Mouse (Mus musculus) heart, embryonic 14.5 days (tissue): ENCODE measurements at regions not wholly inside any gene's neighbourhood (a gene's known extent, or its start where the extent isn't known, plus 50 kb on each side); places are given as distances from the start of the nearest gene placed in this dataset.

Experiments used
- ATAC-seq: fragments of 200-750 bp; cut with Nextera tagmentation; 2 replicates; pipeline ENCODE4 v1.8.0; 2017; ENCODE audit warnings: low read depth, moderate TSS enrichment; ENCODE audit not compliant: insufficient number of reproducible peaks, insufficient read depth, low FRiP score
- H3K27ac ChIP-seq, 2 experiments: fragments of 200-500 bp in 1 of 2; fragments of 300-500 bp in 1 of 2; sonication (generic) in 1 of 2; replicated peaks in 1 of 2; 2 replicates each; pipeline ENCODE4 v1.5.1; 2012 to 2014; ENCODE audit warnings: low read depth in 2 of 2, low read length in 2 of 2, control low read depth in 1 of 2, mild to moderate bottlenecking in 1 of 2, mixed read lengths in 1 of 2; ENCODE audit not compliant: control insufficient read depth in 1 of 2, insufficient read depth in 1 of 2
- H3K27me3 ChIP-seq: fragments of 300-500 bp; sonication (generic); 2 replicates; pipeline ENCODE4 v1.6.1; 2014; ENCODE audit warnings: mild to moderate bottlenecking, low read length, control low read depth; ENCODE audit not compliant: control insufficient read depth, insufficient read depth
- H3K36me3 ChIP-seq: fragments of 300-500 bp; sonication (generic); 2 replicates; pipeline ENCODE4 v1.6.1; 2014; ENCODE audit warnings: mild to moderate bottlenecking, control low read depth, low read length, mixed read lengths; ENCODE audit not compliant: control insufficient read depth, insufficient read depth
- H3K4me1 ChIP-seq, 2 experiments: fragments of 200-500 bp in 1 of 2; fragments of 300-500 bp in 1 of 2; sonication (generic) in 1 of 2; 2 replicates each; pipeline ENCODE4 v1.6.1; 2012 to 2014; ENCODE audit warnings: low read length in 2 of 2, control low read depth in 1 of 2, mixed read lengths in 1 of 2; ENCODE audit not compliant: control insufficient read depth in 2 of 2, insufficient read depth in 2 of 2
- H3K4me2 ChIP-seq: fragments of 300-500 bp; sonication (generic); 2 replicates; pipeline ENCODE4 v1.6.1; 2014; ENCODE audit warnings: mild to moderate bottlenecking, low read length
- H3K4me3 ChIP-seq, 2 experiments: fragments of 200-500 bp in 1 of 2; fragments of 300-500 bp in 1 of 2; sonication (generic) in 1 of 2; 2 replicates each; pipeline ENCODE4 v1.5.1; 2012 to 2014; ENCODE audit warnings: low read length in 2 of 2, mild to moderate bottlenecking in 2 of 2, control low read depth in 1 of 2, low read depth in 1 of 2, moderate library complexity in 1 of 2; ENCODE audit not compliant: control insufficient read depth in 1 of 2, insufficient read depth in 1 of 2
- H3K9ac ChIP-seq: fragments of 300-500 bp; sonication (generic); 2 replicates; pipeline ENCODE4 v1.6.1; 2014; ENCODE audit warnings: mild to moderate bottlenecking, low read length
- H3K9me3 ChIP-seq: fragments of 300-500 bp; sonication (generic); 2 replicates; pipeline ENCODE4 v1.6.1; 2016; ENCODE audit warnings: low read length, control low read depth; ENCODE audit not compliant: control insufficient read depth
- WGBS: fragments of 180-500 bp; shearing (Covaris S2); extraction: QIAGEN DNeasy Blood & Tissue Kit; methylation state at CpG from one replicate; pipeline ENCODE4 v1.1.7; 2014; 5-methylcytosine and 5-hydroxymethylcytosine counted together

GRCm38 (mm10) chr3:120786659-120787058 lies 384.8 kb downstream of the Rwdd3 start:
- WGBS = 40% methylated on average over 9 of the region's 9 CpGs
- Histone ChIP-seq H3K36me3 (no peaks in the 10 kb centered on the region), H3K4me3 (no peak overlapping the region), H3K4me1 (peaks cover 0 to 3% of the 10 kb centered on the region in 2 experiments; a peak in 1 of 4 replicates), H3K27ac (no peak overlapping the region), H3K27me3 (no peaks in the 10 kb centered on the region), H3K4me2 (no peak overlapping the region), H3K9me3 (no peaks in the 10 kb centered on the region), H3K9ac (no peak overlapping the region)
- ATAC-seq = no peak

- Histone ChIP-seq H3K9me3 (no peaks in the 10 kb centered on the region), H3K4me2 (no peak overlapping the region), H3K9ac (no peak overlapping the region), H3K27ac (no peak overlapping the region), H3K36me3 (no peaks in the 10 kb centered on the region), H3K27me3 (no peaks in the 10 kb centered on the region), H3K4me1 (peaks cover 0 to under 1% of the 10 kb centered on the region in 2 experiments; a peak in 1 of 4 replicates), H3K4me3 (no peak overlapping the region)
- WGBS = 78% methylated on average over 6 of the region's 6 CpGs
- no peak for ATAC-seq
These were observed 390.0 kb downstream of the Rwdd3 start for GRCm38 (mm10) chr3:120781486-120781885.

GRCm38 (mm10) chr3:120779091-120779490 lies 392.4 kb downstream of the Rwdd3 start:
- no peak overlapping the region for H3K27ac ChIP-seq

GRCm38 (mm10) chr3:120774951-120775350 lies 396.5 kb downstream of the Rwdd3 start:
- ATAC-seq = no peak
- no peak overlapping the region for H3K9ac ChIP-seq
- H3K4me1 ChIP-seq = no peaks in the 10 kb centered on the region
- no peak overlapping the region for H3K4me2 ChIP-seq
- H3K9me3 ChIP-seq = no peaks in the 10 kb centered on the region
- 88% methylated on average over 6 of the region's 6 CpGs for WGBS
- H3K27ac ChIP-seq = no peak overlapping the region
- H3K36me3 ChIP-seq = no peaks in the 10 kb centered on the region
- H3K4me3 ChIP-seq = no peak overlapping the region
- no peaks in the 10 kb centered on the region for H3K27me3 ChIP-seq

More at GRCm38 (mm10) chr3:120779091-120779490, 392.4 kb downstream of the Rwdd3 start:
- ATAC-seq = no peak
- Histone ChIP-seq H3K9ac (no peak overlapping the region), H3K4me2 (no peak overlapping the region), H3K36me3 (no peaks in the 10 kb centered on the region), H3K9me3 (no peaks in the 10 kb centered on the region), H3K27me3 (no peaks in the 10 kb centered on the region), H3K4me1 (no peaks in the 10 kb centered on the region), H3K4me3 (no peak overlapping the region)

- ATAC-seq = no peak
- Histone ChIP-seq H3K36me3 (no peaks in the 10 kb centered on the region), H3K4me2 (no peak overlapping the region), H3K27ac (no peak overlapping the region), H3K4me1 (no peaks in the 10 kb centered on the region), H3K9ac (no peak overlapping the region), H3K9me3 (no peaks in the 10 kb centered on the region), H3K4me3 (no peak overlapping the region), H3K27me3 (no peaks in the 10 kb centered on the region)
- 71% methylated on average over 4 of the region's 4 CpGs for WGBS
These were observed 409.8 kb downstream of the Rwdd3 start for GRCm38 (mm10) chr3:120761681-120762080.

- WGBS = 88% methylated on average over 3 of the region's 3 CpGs
- no peaks in the 10 kb centered on the region for H3K9me3 ChIP-seq
- ATAC-seq = no peak
These were observed 410.3 kb downstream of the Rwdd3 start for GRCm38 (mm10) chr3:120761223-120761622.

GRCm38 (mm10) chr3:120748513-120748912 lies 423.0 kb downstream of the Rwdd3 start:
- Histone ChIP-seq H3K36me3 (no peaks in the 10 kb centered on the region), H3K4me3 (no peak overlapping the region), H3K9me3 (no peaks in the 10 kb centered on the region), H3K9ac (no peak overlapping the region), H3K27ac (no peak overlapping the region), H3K27me3 (no peaks in the 10 kb centered on the region), H3K4me2 (no peak overlapping the region), H3K4me1 (no peaks in the 10 kb centered on the region)
- WGBS = 85% methylated on average over 4 of the region's 4 CpGs
- no peak for ATAC-seq

More at GRCm38 (mm10) chr3:120761223-120761622, 410.3 kb downstream of the Rwdd3 start:
- Histone ChIP-seq H3K27ac (no peak overlapping the region), H3K27me3 (no peaks in the 10 kb centered on the region), H3K4me2 (no peak overlapping the region), H3K4me3 (no peak overlapping the region), H3K4me1 (no peaks in the 10 kb centered on the region), H3K36me3 (no peaks in the 10 kb centered on the region), H3K9ac (no peak overlapping the region)

- WGBS = 84% methylated on average over 4 of the region's 4 CpGs
- H3K36me3 ChIP-seq = no peaks in the 10 kb centered on the region
- ATAC-seq = no peak
These were observed 423.8 kb downstream of the Rwdd3 start for GRCm38 (mm10) chr3:120747678-120748077.

More at GRCm38 (mm10) chr3:120747678-120748077, 423.8 kb downstream of the Rwdd3 start:
- H3K4me2 ChIP-seq = no peak overlapping the region
- H3K27me3 ChIP-seq = no peaks in the 10 kb centered on the region
- H3K4me3 ChIP-seq = no peak overlapping the region
- no peaks in the 10 kb centered on the region for H3K9me3 ChIP-seq
- no peaks in the 10 kb centered on the region for H3K4me1 ChIP-seq
- no peak overlapping the region for H3K27ac ChIP-seq
- no peak overlapping the region for H3K9ac ChIP-seq
